Mouse (Mus musculus) testis, postnatal 14 days (tissue): Measurements from ENCODE around the gene Chd2.

Source experiments
- DNase-seq: peaks from one replicate; pipeline ENCODE4 v3.0.0; 2021; ENCODE audit warnings: low spot score

Chd2 gene

GRCm38 (mm10) chr7:73402671-73403070 lies 139.0 kb downstream of the Chd2 start:
- no peak for DNase-seq

GRCm38 (mm10) chr7:73402106-73402505 lies 139.5 kb downstream of the Chd2 start:
- DNase-seq: no peak

- no peak for DNase-seq
Measured at GRCm38 (mm10) chr7:73400051-73400916, 141.3 kb downstream of the Chd2 start.

GRCm38 (mm10) chr7:73399501-73400044 lies 142.1 kb downstream of the Chd2 start:
- DNase-seq: peak; percentile 69

- no peak for DNase-seq
Measured at GRCm38 (mm10) chr7:73398806-73399442, 142.7 kb downstream of the Chd2 start.

GRCm38 (mm10) chr7:73398319-73398718 lies 143.3 kb downstream of the Chd2 start:
- peak; percentile 79 for DNase-seq

GRCm38 (mm10) chr7:73394013-73394409 lies 147.6 kb downstream of the Chd2 start:
- DNase-seq: no peak

- no peak for DNase-seq
Measured at GRCm38 (mm10) chr7:73393307-73394012, 148.2 kb downstream of the Chd2 start.

GRCm38 (mm10) chr7:73392359-73392758 lies 149.3 kb downstream of the Chd2 start:
- no peak for DNase-seq

- peak; percentile 47 for DNase-seq
Measured at GRCm38 (mm10) chr7:73391518-73392321, 149.9 kb downstream of the Chd2 start.

- peak; percentile 83 for DNase-seq
Measured at GRCm38 (mm10) chr7:73391002-73391517, 150.6 kb downstream of the Chd2 start.

GRCm38 (mm10) chr7:73390426-73391001 lies 151.1 kb downstream of the Chd2 start:
- no peak for DNase-seq

- no peak for DNase-seq
Measured at GRCm38 (mm10) chr7:73389871-73390294, 151.7 kb downstream of the Chd2 start.

- DNase-seq: no peak
Measured at GRCm38 (mm10) chr7:73389419-73389818, 152.2 kb downstream of the Chd2 start.

GRCm38 (mm10) chr7:73388866-73389265 lies 152.8 kb downstream of the Chd2 start:
- DNase-seq: no peak

GRCm38 (mm10) chr7:73382843-73383242 lies 158.8 kb downstream of the Chd2 start:
- DNase-seq: no peak

GRCm38 (mm10) chr7:73378034-73378433 lies 163.6 kb downstream of the Chd2 start:
- no peak for DNase-seq

GRCm38 (mm10) chr7:73377307-73377706 lies 164.3 kb downstream of the Chd2 start:
- DNase-seq: no peak
